Mouse (Mus musculus): ENCODE results near the gene Rcl1. TPM values are rescaled to one million over a fixed set of nuclear protein-coding genes. Genes with fewer than 3 reads are reported as not detected.

Rcl1 gene
- polyA plus RNA-seq, 1 experiment from 2014 or later, result 51.5 TPM

DNA sequence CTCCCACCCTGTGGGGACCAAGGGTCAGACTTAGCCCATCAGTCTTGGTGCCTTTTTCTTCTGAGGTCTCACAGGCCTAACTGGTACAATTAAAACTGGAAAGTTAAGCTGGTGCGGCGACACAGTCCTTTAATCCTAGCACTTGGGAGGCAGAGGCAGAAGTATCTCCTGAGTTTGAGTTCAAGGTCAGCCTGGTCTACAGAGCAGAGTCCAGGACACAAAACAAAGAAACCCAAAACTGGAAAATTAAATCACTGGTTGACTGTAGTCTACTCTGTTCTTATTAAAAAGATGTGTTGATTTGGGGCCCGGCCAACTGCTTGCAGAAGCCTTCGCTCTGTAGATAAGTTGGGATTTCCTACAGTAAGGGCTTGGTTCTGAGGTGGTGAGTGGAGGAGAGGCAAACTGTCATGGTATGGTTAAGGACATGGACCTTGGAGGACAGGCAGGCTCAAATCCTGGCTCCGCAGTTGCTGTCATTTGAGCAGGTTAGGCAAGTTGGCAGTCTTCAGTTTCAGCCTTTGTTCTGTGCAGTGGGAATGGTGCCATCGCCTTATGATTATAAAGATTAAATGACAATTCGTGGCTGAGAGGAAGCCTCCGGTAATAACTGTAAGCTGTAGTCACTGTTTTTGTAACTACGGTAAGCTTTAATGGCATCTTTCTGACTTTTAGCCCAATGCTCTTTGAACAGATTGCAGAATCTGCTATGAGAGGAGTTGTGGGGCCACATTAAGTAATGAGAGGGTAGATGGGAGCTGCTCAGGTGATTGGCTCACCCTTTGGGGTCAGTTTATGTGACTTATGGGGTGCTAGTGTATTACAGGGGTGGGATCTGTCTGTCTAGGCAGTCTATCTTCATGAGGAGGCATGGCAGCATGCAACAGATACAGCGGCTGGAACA is 12.8 kb downstream of the Rcl1 start:
- Histone ChIP-seq H3K27ac (no peak overlapping the region), H3K4me3 (no peak overlapping the region), H3K4me2 (no peak overlapping the region), H3K36me3 (0 out of 2 replicates have a peak, but pooled peaks cover 6% of the 10 kb centered on the region), H3K4me1 (peaks cover 4% of the 10 kb centered on the region; the same call in 1 of the 2 replicates), H3K9ac (no peak overlapping the region), H3K27me3 (no peaks in the 10 kb centered on the region), H3K9me3 (no peaks in the 10 kb centered on the region)
- ATAC-seq (ENCODE audit: borderline replicate concordance, extremely low read depth, low FRiP score, low TSS enrichment), result no peak
- WGBS, result 90% methylated on average over 10 of the region's 10 CpGs

DNA sequence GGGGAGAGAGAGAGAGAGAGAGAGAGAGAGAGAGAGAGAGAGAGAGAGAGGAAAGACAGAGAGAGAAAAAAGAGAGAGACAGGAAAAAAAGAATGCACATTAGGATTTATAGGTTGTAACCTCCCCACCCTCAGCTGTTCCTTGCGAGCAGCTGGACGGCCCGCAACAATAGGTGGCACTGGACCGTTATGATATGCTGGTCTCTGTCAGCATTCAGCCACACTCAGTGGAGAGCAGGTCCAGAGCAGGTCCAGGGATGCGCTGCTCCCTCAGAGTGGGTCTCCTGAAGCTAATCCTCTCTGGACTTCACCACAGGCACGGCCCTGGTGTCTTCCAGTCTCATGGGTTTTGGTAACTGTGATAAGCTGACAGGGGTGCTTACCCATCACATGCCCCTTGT is 15.6 kb downstream of the Rcl1 start:
- 0 out of 2 replicates have a peak, but pooled peaks cover 7% of the 10 kb centered on the region for H3K36me3 ChIP-seq
- H3K4me1 ChIP-seq, result peaks cover 4% of the 10 kb centered on the region; the same call in 1 of the 2 replicates
- no peaks in the 10 kb centered on the region for H3K27me3 ChIP-seq
- H3K4me3 ChIP-seq, result no peak overlapping the region
- 88% methylated on average over 6 of the region's 6 CpGs for WGBS
- no peaks in the 10 kb centered on the region for H3K9me3 ChIP-seq
- no peak overlapping the region for H3K27ac ChIP-seq
- no peak for ATAC-seq (ENCODE audit: borderline replicate concordance, extremely low read depth, low FRiP score, low TSS enrichment)
- no peak overlapping the region for H3K9ac ChIP-seq
- H3K4me2 ChIP-seq, result no peak overlapping the region

DNA sequence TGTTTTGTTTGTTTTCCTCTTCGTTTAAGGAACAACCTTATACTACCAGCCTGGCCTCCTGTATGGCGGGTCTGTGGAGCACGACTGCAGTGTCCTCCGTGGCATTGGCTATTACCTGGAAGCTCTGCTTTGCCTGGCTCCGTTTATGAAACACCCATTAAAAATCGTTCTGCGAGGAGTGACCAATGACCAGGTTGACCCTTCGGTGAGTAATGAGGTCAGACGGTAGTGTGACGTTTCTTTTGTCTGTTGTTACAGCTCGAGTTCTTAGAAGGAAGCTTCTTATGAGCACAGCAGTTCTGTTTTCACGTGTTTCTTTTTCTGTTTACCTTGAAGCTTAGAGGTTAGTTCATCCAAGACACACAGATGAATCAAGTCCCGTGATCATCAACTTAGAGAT is 17.0 kb downstream of the Rcl1 start:
- WGBS, result 79% methylated on average over 13 of the region's 13 CpGs

DNA sequence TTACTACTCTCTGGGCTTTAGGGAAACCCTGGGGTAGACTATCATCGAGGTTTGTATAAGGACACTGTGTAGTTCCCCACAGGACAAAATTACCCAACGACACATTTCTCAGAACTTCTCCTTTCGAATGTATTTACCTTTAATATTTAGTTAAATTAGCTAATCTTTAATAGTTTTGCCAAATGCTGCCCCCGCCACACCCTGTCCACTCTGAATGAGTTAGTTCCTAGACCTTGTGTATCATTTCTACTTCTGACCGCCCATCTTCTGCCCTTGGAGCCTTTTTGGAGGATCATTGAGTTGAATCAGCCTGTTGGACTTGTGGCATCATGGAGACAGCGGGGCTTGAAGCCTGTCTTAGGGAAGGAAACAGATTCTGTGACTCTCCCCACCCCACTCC is 19.1 kb downstream of the Rcl1 start:
- H3K9ac ChIP-seq, result no peak overlapping the region
- H3K27me3 ChIP-seq, result no peaks in the 10 kb centered on the region
- peaks cover 12% of the 10 kb centered on the region; the same call in 1 of the 2 replicates for H3K36me3 ChIP-seq
- ATAC-seq (ENCODE audit: borderline replicate concordance, extremely low read depth, low FRiP score, low TSS enrichment), result no peak
- no peak overlapping the region for H3K27ac ChIP-seq
- 93% methylated on average over 6 of the region's 6 CpGs for WGBS
- H3K4me2 ChIP-seq, result no peak overlapping the region
- H3K4me3 ChIP-seq, result no peak overlapping the region
- H3K9me3 ChIP-seq, result no peaks in the 10 kb centered on the region
- H3K4me1 ChIP-seq, result no peaks in the 10 kb centered on the region

More for the DNA sequence above, 17.0 kb downstream of the Rcl1 start:
- ATAC-seq (ENCODE audit: borderline replicate concordance, extremely low read depth, low FRiP score, low TSS enrichment), result no peak
- H3K9ac ChIP-seq, result no peak overlapping the region
- no peaks in the 10 kb centered on the region for H3K4me1 ChIP-seq
- no peaks in the 10 kb centered on the region for H3K27me3 ChIP-seq
- H3K4me2 ChIP-seq, result no peak overlapping the region
- no peak overlapping the region for H3K27ac ChIP-seq
- H3K4me3 ChIP-seq, result no peak overlapping the region
- H3K36me3 ChIP-seq, result peaks cover 12% of the 10 kb centered on the region; the same call in 1 of the 2 replicates
- no peaks in the 10 kb centered on the region for H3K9me3 ChIP-seq

DNA sequence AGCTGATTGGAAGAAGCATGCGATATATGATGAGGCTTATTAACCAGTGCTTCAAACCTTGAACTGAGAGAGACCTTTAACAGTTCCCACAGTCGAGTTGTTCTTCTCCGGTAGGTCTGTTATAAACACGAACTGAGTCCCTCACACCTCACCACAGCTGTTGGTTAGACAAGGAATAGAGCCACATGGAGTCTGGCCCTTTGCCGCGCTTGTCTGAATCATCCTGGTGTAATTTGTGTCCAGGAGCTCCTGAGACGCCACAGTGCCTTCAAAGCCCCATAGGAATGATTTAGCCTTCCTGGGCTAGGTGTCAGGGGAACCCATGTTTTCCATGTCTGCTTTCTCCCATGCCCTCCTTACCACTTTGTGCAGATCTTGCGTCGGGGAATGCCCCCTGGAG is 20.2 kb downstream of the Rcl1 start:
- no peak for ATAC-seq (ENCODE audit: borderline replicate concordance, extremely low read depth, low FRiP score, low TSS enrichment)
- 66% methylated on average over 9 of the region's 9 CpGs for WGBS
- no peak overlapping the region for H3K27ac ChIP-seq
- H3K9ac ChIP-seq, result no peak overlapping the region
- H3K27me3 ChIP-seq, result no peaks in the 10 kb centered on the region
- H3K36me3 ChIP-seq, result peaks cover 12% of the 10 kb centered on the region; the same call in 1 of the 2 replicates
- H3K4me2 ChIP-seq, result no peak overlapping the region
- H3K4me3 ChIP-seq, result no peak overlapping the region
- H3K9me3 ChIP-seq, result no peaks in the 10 kb centered on the region
- H3K4me1 ChIP-seq, result no peaks in the 10 kb centered on the region

DNA sequence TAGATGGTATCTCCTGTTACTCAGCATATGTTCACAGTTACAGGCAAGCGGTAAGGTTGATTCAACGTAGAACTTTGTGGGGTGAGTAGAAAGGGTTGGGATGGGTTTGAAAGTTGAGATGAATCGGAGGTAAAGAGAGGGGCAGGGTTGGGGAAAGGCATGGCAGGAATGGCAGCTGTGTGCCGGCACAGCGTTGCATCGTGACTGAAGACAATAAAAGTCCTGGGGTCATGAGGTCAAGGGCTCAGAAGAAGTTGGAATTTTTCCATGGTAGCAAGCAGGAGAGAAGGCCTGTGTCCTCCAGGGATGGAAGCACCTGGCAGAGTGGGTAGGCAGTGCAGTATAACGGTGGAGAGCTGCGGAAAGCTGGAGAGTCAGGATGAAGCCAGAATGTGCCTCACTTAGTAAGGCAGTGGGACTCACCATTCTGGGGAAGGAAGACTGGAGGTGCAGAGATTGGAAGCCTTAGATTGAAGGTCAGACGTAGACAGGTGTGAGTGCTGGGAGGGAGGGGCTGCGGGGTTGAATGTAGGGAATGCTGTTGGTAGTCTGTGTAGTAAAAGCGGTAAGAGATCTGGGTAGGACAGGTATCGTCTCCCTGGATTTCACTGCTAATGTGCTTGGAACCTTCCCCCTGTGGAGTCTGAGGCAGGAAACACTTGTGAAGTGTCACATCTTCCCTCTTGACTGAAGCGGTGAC is 23.9 kb downstream of the Rcl1 start:
- Histone ChIP-seq H3K9me3 (no peaks in the 10 kb centered on the region), H3K4me1 (no peaks in the 10 kb centered on the region), H3K36me3 (peaks cover 5% of the 10 kb centered on the region; the same call in 1 of the 2 replicates), H3K27me3 (no peaks in the 10 kb centered on the region), H3K27ac (no peak overlapping the region), H3K4me2 (no peak overlapping the region), H3K9ac (no peak overlapping the region), H3K4me3 (no peak overlapping the region)
- ATAC-seq (ENCODE audit: borderline replicate concordance, extremely low read depth, low FRiP score, low TSS enrichment), result no peak
- WGBS, result 86% methylated on average over 13 of the region's 13 CpGs

DNA sequence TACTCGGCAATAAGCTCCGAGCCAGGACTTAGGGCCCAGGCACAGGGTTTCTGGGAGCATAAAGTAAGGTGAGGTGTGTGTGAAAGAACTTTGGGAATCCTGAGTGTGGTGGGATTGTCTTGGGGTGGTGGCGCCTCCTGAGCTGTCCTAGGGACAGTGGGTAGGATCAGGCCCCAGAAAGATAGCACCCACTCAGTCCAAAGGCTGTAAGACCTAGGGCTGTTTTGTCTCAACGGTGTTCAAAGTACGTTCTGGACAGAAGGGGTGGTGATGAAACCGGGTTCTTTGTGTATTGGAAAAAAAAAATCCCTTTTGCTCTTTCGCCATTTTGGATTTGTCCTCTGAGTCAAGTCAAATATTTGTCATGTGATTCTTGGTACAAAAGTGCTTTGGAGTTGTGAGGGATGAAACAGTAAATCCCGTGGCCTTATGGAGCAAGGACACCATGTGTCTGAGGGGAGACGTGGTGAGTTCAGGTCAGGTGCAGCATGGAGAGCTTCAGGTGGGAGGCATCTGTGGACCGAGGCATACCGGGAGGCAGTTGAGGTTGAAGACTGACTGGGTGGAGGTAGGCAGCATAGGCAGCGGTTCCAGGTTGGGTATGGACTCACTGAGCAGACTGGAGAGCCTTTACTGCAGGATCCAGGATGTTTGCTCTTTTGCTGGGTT is 25.3 kb downstream of the Rcl1 start:
- Histone ChIP-seq H3K4me3 (no peak overlapping the region), H3K27ac (no peak overlapping the region), H3K9me3 (no peaks in the 10 kb centered on the region), H3K27me3 (no peaks in the 10 kb centered on the region), H3K4me1 (no peaks in the 10 kb centered on the region), H3K4me2 (no peak overlapping the region), H3K9ac (no peak overlapping the region), H3K36me3 (peaks cover 5% of the 10 kb centered on the region; the same call in 1 of the 2 replicates)
- ATAC-seq (ENCODE audit: borderline replicate concordance, extremely low read depth, low FRiP score, low TSS enrichment), result no peak
- 86% methylated on average over 12 of the region's 12 CpGs for WGBS

DNA sequence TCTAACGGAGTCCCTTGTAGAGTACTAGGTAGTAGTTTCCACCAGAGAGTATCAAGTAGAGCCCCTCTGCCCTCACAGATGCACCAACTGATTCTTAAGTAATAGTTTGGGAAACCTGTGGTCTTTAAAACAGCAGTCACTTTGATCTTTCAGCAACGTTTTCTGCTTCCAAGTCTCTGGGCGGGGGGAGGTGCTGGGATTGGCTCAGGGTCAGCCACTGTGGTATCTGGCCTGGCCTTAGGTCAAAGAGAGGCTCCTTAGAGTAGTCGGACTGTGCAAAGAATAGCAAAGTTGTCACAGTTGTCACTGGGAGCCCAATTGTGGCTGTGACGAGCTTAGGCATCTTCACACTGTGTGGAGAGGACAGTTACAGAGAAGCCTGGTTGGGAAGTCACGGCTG is 26.2 kb downstream of the Rcl1 start:
- H3K27ac ChIP-seq, result no peak overlapping the region
- H3K36me3 ChIP-seq, result peaks cover 5% of the 10 kb centered on the region; the same call in 1 of the 2 replicates
- no peak overlapping the region for H3K4me3 ChIP-seq
- no peak overlapping the region for H3K9ac ChIP-seq
- H3K4me1 ChIP-seq, result no peaks in the 10 kb centered on the region
- H3K27me3 ChIP-seq, result no peaks in the 10 kb centered on the region
- no peak for ATAC-seq (ENCODE audit: borderline replicate concordance, extremely low read depth, low FRiP score, low TSS enrichment)
- WGBS, result 62% methylated on average over 6 of the region's 6 CpGs
- H3K9me3 ChIP-seq, result no peaks in the 10 kb centered on the region
- no peak overlapping the region for H3K4me2 ChIP-seq

DNA sequence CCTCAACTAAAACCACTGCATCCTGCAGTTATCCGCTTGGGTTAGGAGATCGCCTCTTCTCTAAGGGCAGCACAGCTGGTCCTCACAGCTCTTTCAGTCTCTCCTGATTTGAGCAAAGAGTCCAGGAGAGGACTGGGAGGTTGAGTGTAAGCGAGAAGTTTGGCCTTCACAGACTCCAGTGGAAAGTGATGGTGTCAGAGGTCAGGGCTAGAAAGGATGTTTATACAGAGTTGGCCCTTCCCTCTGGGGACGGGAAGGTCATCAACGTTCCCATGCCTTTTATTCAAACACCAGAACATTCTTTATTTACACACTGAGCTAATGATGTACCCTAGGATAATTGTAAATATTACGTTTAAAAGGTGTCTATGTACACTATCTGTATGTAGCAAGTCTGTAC is 27.0 kb downstream of the Rcl1 start:
- WGBS, result 36% methylated on average over 6 of the region's 6 CpGs
- no peak overlapping the region for H3K27ac ChIP-seq
- no peaks in the 10 kb centered on the region for H3K4me1 ChIP-seq
- no peak for ATAC-seq (ENCODE audit: borderline replicate concordance, extremely low read depth, low FRiP score, low TSS enrichment)
- H3K9me3 ChIP-seq, result no peaks in the 10 kb centered on the region
- no peak overlapping the region for H3K9ac ChIP-seq
- H3K27me3 ChIP-seq, result no peaks in the 10 kb centered on the region
- no peak overlapping the region for H3K4me2 ChIP-seq
- no peaks in the 10 kb centered on the region; the same call in 1 of the 2 replicates for H3K36me3 ChIP-seq
- H3K4me3 ChIP-seq, result no peak overlapping the region

DNA sequence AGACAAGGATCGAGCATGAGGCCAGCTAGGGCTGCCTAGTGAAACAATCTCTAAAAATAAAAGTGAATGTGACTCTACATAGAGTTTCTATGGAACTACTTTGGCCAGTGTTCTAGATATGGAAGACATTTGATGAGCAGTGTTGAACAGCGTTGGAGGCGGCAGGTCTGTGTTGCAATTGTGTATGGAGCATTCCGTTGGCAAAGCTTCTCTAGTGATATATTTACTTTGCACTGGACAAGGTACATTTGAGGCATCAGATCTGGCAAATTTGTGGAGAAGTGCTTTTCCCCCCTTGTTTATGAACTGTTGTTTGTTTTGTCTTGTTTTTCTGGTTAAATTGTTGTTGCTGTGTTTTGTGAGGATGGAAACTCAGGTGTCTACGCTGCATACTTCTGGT is 28.4 kb downstream of the Rcl1 start:
- Histone ChIP-seq H3K4me3 (no peak overlapping the region), H3K36me3 (no peaks in the 10 kb centered on the region; the same call in 1 of the 2 replicates), H3K27me3 (no peaks in the 10 kb centered on the region), H3K4me2 (no peak overlapping the region), H3K9me3 (no peaks in the 10 kb centered on the region), H3K4me1 (no peaks in the 10 kb centered on the region), H3K27ac (no peak overlapping the region), H3K9ac (no peak overlapping the region)
- no peak for ATAC-seq (ENCODE audit: borderline replicate concordance, extremely low read depth, low FRiP score, low TSS enrichment)
- WGBS, result 87% methylated on average over 5 of the region's 5 CpGs

DNA sequence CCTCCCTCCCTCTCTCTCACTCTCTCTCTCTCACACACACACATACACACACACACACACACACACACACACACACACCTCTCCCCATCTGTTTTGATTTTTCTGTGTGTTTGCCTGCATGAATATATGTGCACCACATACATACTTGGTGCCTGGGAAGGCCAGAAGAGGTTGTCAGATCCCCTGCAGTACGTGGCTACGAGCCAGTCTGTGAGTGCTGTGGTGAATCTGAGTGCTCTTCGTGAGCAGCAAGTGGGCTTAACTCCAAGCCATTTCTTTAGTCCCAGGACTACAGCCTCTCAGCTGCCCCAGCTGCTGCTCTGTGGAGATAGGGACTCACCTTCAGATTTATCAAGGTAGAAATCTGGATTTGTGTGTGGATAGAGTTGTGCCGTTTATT is 30.0 kb downstream of the Rcl1 start:
- Histone ChIP-seq H3K9me3 (no peaks in the 10 kb centered on the region), H3K4me1 (no peaks in the 10 kb centered on the region), H3K27me3 (no peaks in the 10 kb centered on the region), H3K36me3 (0 out of 2 replicates have a peak, but pooled peaks cover 7% of the 10 kb centered on the region), H3K4me3 (no peak overlapping the region), H3K9ac (no peak overlapping the region), H3K4me2 (no peak overlapping the region), H3K27ac (no peak overlapping the region)
- ATAC-seq (ENCODE audit: borderline replicate concordance, extremely low read depth, low FRiP score, low TSS enrichment), result no peak
- WGBS, result 73% methylated on average over 4 of the region's 4 CpGs

Data from lung, embryonic 15.5 days (tissue).